Mouse (Mus musculus): Measurements from ENCODE around the gene Sacs.

- TF ChIP-seq CTCF (IDR thresholded peaks at IDR 0.05; ENCODE audit: low read depth), result no peak
- no peak for TF ChIP-seq EP300 (optimal IDR thresholded peaks at IDR 0.05)
These were observed 26.2 kb downstream of the Sacs start for GRCm38 (mm10) chr14:61164461-61164860.
